Mouse (Mus musculus) heart, postnatal 0 days (tissue): Measurements from ENCODE around the gene Ypel2.

Experiments used
- CTCF ChIP-seq: IDR thresholded peaks from 2 replicates; pipeline ENCODE4 v1.5.1; 2016; ENCODE audit warnings: antibody characterized with exemption, control low read depth, low read depth
- EP300 ChIP-seq: IDR thresholded peaks from 2 replicates; pipeline ENCODE4 v1.6.1; 2016; ENCODE audit warnings: antibody characterized with exemption, low read depth

- TF ChIP-seq CTCF (no peak), EP300 (no peak)
Measured at GRCm38 (mm10) chr11:86963698-86964097, 29.8 kb downstream of the Ypel2 start.
